Mouse (Mus musculus) gonadal fat pad, adult 2 months (tissue): ENCODE data around the gene Htra3. TPM values are rescaled to one million over a fixed set of nuclear protein-coding genes. Genes with fewer than 3 reads are reported as not detected.

Source experiments
- DNase-seq: peaks from one replicate; pipeline ENCODE4 v3.0.0-alpha.2; 2012; ENCODE audit warnings: low read depth
- polyA plus RNA-seq: library from polyadenylated mRNA; depleted of rRNA; stranded (reverse); fragments of >200 nt; gene quantifications from 2 replicates; pipeline ENCODE4 v1.2.3, GENCODE M21; 2012

Htra3 gene
- polyA plus RNA-seq, 1 experiment, result 267 TPM

- DNase-seq, result no peak
Observed at GRCm38 (mm10) chr5:35695815-35696214, 16.2 kb upstream of the Htra3 start.

- DNase-seq, result no peak
Observed at GRCm38 (mm10) chr5:35693638-35694037, 14.1 kb upstream of the Htra3 start.

GRCm38 (mm10) chr5:35691246-35691645, 11.7 kb upstream of the Htra3 start:
- DNase-seq, result no peak

DNA sequence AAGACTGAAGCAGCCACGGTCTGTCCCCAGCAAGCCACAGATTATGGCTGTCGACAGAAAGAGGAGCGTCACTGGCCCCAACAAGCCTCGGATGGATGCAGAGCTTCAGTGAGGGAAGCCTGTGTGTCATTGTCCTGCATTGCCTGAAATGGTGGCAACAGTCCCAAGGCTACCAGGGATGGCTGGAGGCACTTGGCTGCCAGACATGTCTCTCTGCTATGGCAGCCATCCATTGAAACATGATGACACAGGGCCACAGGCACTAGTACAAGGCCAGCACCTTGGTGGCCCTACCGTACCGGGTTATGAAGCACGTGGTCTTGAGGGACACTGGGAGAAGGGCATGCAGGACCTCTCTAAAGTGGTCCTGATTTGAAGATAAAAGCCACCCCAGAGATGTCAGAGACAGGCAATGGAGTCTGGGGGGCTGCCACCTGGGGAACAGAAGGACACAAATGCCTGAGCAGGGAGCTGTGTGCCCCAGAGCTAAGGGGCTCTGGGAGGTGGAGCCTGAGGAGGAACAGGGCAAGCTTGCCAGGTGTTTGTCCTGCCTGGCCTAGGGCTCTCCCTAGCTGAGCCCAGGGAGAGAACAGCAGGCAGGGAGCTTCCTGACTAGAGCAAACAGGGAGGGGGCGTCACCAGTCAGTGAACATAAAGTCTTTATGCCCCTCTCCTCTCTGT, 11.0 kb upstream of the Htra3 start:
- DNase-seq, result no peak

GRCm38 (mm10) chr5:35689374-35689773, 9.8 kb upstream of the Htra3 start:
- no peak for DNase-seq

GRCm38 (mm10) chr5:35688851-35689250, 9.3 kb upstream of the Htra3 start:
- DNase-seq, result no peak

GRCm38 (mm10) chr5:35687098-35687497, 7.5 kb upstream of the Htra3 start:
- DNase-seq, result no peak

- DNase-seq, result no peak
Observed at GRCm38 (mm10) chr5:35686336-35686735, 6.8 kb upstream of the Htra3 start.

- no peak for DNase-seq
Observed at GRCm38 (mm10) chr5:35685079-35685478, 5.5 kb upstream of the Htra3 start.

DNA sequence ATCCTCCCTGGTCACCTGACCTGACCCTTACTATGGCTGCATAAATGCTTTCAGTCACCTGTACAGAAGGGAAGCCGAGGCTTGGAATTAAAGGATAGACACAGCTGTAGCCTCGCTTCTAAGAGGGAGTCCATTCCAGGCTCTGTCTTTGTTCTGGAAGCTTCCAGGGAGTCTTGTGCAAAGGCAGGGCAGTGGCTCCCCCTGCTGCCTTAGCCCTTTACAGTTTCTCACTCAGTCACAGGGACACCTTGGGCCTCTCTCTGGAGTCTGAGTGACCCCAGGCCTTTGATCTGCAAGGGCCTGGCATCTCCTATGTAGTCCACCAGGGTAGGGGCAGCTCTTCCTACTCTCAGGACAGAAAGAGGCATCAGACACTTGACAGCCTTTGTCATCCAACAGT, 1.4 kb upstream of the Htra3 start:
- no peak for DNase-seq

DNA sequence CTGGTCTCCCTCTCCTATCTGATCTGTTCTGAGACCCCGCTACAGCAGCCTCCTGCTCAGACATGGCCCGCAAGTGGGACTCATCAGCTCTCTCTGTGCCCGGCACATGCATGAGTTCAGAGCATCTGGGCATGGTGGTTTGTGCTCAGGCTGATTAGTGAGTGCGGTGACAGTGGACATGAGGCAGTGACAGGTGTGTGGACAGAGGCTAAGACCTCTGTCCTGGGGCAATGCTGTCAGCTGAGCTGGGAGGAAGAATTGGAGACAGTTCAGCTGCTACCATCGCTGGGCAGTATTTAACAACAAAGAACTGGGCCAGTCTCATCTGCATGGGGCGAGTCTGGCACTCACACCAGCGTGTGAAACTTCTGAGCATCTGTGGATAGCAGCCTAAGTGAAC, 2.6 kb downstream of the Htra3 start:
- DNase-seq, result no peak

GRCm38 (mm10) chr5:35674081-35674555, 5.5 kb downstream of the Htra3 start:
- DNase-seq, result peak; percentile 12

DNA sequence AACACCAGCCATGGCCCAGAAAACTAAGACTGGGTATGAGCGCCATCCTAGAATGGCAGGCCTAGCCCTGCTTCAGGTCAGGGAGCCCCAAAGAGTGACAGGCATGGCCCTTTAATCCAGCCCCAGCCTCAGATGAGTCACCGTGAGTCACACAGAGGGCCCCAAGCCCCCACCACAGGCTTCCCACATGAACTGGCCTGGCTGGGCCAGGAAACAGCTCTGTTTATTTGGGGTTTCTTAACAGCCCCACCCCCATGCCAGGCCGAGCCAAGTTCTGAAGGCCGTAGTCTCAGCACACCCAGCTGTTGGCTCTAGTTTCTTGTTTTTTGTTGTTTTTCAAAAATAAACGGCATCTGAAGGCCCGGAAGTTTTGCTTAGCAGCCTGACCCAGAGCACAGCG, 6.5 kb downstream of the Htra3 start:
- no peak for DNase-seq

DNA sequence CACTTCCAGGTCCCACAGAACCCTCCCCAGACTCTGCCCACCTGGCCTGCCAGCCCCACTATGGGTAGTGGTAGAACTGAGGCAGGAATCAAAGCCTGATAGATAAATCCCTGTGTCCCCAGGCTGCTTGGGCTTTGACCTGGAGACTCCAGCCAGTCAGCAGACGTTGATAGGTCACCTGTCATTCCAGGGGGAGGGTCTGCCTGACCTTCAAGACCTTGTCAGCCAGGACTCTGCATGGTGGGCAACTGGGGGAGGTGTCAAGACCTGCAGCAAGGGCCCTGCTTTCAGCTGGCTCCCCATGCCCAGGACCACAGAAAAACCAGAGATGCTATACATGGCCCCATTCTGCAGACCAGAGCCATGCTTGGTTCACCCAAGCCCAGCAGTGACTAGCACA, 7.0 kb downstream of the Htra3 start:
- no peak for DNase-seq

DNA sequence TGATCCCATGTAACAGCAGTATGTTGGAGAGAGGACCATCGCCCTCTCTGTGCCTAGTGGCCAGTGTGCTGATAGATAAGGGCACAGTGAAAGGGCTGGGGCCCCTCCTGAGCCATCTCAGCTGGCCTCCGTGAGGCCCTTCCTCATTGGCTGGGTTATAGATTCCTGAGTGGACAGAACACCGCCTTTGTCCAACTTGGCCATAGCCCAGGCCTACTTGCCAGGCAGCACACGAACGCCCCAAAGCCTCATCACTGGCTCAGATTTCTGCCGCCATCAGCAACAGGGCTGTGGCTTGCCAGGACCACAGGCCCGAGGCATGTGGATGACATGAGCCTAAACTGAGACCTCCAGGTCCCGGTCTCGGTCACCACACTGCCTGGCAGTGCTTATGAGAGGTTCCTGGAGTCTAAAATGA, 8.1 kb downstream of the Htra3 start:
- no peak for DNase-seq

DNA sequence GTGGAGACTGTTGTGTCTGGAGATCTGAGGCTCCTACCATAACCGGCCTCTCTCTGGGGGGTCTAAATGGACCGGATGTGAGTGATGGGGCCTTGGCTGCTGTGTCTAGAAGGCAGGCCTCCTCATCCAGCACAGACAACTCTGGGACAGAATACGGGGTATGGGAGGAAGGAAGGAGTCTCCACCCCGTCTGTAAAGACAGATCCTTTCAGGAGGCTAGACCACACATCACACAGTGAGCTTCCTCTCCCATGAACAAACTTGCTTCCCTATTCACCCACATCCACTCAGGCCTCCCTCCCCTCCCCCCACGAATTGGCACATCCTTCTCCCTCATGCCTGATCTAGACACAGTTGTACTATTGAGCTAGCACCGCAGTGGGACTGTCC, 9.2 kb downstream of the Htra3 start:
- DNase-seq, result no peak

- DNase-seq, result no peak
Observed at GRCm38 (mm10) chr5:35669747-35670411, 9.7 kb downstream of the Htra3 start.

- DNase-seq, result no peak
Observed at GRCm38 (mm10) chr5:35666152-35666551, 13.4 kb downstream of the Htra3 start.

DNA sequence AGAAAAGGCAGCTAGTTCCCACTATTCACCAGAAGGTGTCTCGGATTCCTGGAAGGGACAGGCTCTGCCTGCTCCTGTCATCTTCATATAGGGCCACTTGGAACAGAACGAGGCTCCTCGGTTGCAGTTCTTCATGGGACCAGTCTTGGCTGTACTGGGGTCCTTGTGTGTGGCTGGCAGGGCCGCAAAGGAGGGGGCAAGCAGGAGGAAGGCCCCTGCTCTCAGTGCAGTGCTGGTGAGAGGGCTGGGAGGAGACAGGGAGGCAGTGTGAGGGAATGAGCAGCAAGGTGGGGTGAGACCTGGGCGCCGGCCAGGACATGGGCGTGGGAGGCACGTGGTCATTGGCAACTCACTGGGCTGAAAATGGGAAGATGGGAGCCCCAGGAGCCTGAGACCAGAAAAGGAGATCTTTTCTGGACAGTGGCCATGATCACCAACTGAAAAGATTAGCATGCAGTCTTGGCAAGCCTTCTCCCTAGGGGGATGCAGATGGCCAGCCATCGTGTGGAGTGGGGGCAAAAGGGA, 17.5 kb downstream of the Htra3 start:
- no peak for DNase-seq

- DNase-seq, result no peak
Observed at GRCm38 (mm10) chr5:35661210-35661609, 18.4 kb downstream of the Htra3 start.

GRCm38 (mm10) chr5:35659503-35659902, 20.1 kb downstream of the Htra3 start:
- DNase-seq, result no peak

DNA sequence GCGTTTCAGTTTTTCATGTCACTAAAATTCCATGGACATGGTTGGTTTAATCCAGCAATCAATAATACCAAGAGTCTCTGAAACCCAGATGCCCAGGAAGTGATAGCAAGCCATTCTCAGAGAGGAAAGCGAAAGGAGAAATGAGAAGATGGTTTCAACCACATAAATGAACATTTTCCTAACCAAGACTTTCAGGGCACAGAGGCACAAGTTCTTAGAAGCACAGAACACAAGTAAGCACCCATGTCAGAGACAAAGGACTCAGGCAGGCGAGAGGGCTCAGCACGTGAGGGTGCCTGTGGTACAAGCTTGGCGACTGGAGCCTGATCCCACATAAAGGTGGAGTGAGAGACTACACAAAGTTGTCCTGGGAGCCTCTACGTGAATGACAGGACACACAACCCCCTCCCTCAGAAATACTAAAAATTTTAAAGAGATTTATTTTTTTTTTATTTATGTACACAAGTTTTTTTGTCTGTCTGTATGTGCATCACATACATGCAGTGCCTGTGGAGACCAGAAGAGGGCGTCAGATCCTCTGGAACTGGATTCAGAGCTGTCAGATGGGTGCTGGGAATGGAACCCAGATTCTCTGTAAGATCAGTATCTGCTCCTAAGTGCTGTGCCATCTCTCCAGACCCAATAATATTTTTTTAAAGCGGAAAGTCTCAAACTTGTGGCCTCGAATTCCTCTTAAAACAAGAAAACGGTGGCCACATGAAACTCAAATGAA, 23.7 kb downstream of the Htra3 start:
- no peak for DNase-seq
